Mouse (Mus musculus): ENCODE results near the gene Cyp2b13. TPM values are rescaled to one million over a fixed set of nuclear protein-coding genes. Genes with fewer than 3 reads are reported as not detected.
A peak's percentile ranks its signal among the peaks of the same experiment; 100 is the strongest.
"Not testable (repeated sequence)": the region's sequence is repeated elsewhere in the genome, so short reads cannot be mapped to it uniquely, and the experiment has no call there.

Cyp2b13 gene
- polyA plus RNA-seq, 1 experiment from 2014 or later = not detected

DNA sequence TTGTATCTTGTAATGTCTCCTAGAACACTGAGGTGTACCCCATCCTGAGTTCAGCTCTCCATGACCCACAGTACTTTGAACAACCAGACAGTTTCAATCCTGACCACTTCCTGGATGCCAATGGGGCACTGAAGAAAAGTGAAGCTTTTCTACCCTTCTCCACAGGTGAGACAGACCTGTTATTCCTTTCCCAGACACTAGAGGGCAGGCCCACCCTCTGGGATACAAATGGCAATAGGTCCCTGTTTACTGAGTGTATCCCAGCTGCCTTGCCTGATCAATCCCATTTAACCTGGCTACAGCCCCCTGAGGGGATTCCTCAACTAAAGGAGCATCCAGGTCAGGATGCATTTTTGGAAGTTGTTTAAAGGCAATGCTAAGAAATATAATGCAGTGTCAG is 27.3 kb downstream of the Cyp2b13 start:
- not testable (repeated sequence) for DNase-seq (ENCODE audit: low spot score); H3K36me3 ChIP-seq (ENCODE audit: control insufficient read depth, insufficient read depth, low read length); H3K4me3 ChIP-seq (ENCODE audit: low read depth, low read length); H3K4me1 ChIP-seq (replicated peaks; ENCODE audit: control insufficient read depth, insufficient read depth); H3K27me3 ChIP-seq (ENCODE audit: control insufficient read depth, insufficient read depth, low read length); H3K4me2 ChIP-seq (replicated peaks; ENCODE audit: low read depth); H3K9ac ChIP-seq (ENCODE audit: low read length); H3K27ac ChIP-seq (replicated peaks); H3K9me3 ChIP-seq (ENCODE audit: control insufficient read depth, low read length); ATAC-seq (ENCODE audit: low FRiP score, low TSS enrichment)
- peak; percentile 53 for TF ChIP-seq CTCF (IDR thresholded peaks at IDR 0.05; ENCODE audit: low read depth)

DNA sequence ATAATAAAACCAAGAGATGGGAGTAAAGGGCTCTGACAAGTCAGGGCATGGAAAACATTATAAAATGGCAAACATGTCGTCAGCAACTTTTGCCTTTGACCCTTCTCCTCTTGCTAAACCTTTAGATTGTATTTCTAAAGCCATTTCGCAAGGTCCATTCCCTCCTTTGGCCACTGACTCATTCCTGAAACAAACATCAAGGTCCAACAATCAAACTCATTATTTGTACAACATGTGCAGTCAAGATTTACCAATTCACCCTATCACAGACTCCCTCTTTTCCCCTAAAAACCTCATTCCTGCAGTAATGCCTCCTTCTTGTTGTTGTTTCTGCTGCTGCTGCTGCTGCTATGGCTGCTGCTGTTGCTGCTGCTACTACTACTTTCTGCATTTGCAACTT is 78.3 kb downstream of the Cyp2b13 start:
- not testable (repeated sequence) for H3K27me3 ChIP-seq (ENCODE audit: control insufficient read depth, insufficient read depth, low read length); H3K27ac ChIP-seq (replicated peaks); H3K36me3 ChIP-seq (ENCODE audit: control insufficient read depth, insufficient read depth, low read length); H3K9ac ChIP-seq (ENCODE audit: low read length); H3K9me3 ChIP-seq (ENCODE audit: control insufficient read depth, low read length); ATAC-seq (ENCODE audit: low FRiP score, low TSS enrichment); H3K4me3 ChIP-seq (ENCODE audit: low read depth, low read length); H3K4me2 ChIP-seq (replicated peaks; ENCODE audit: low read depth); DNase-seq (ENCODE audit: low spot score); H3K4me1 ChIP-seq (replicated peaks; ENCODE audit: control insufficient read depth, insufficient read depth)
- WGBS = no CpG with 5 or more reads among the region's 2 CpGs

DNA sequence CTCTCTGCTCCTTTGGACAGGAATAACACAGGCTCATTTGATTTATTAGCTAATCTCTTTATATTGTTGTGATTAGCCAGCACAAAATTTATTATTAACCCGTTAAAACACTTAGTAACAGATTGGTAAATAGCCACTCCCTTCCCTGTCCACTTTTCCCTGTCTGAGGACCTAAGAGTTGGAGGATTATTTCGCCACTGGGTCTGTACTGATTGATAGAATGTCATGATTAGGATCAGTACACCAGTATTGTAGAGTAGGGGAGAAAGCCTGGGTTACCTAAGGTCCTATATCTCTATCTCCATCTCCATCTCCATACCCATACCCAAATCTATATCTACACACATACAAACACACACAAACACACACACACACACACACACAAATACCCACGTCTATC is 82.4 kb downstream of the Cyp2b13 start:
- not testable (repeated sequence) for H3K27me3 ChIP-seq (ENCODE audit: control insufficient read depth, insufficient read depth, low read length); ATAC-seq (ENCODE audit: low FRiP score, low TSS enrichment); H3K9ac ChIP-seq (ENCODE audit: low read length); H3K4me2 ChIP-seq (replicated peaks; ENCODE audit: low read depth); H3K27ac ChIP-seq (replicated peaks); H3K4me3 ChIP-seq (ENCODE audit: low read depth, low read length); H3K9me3 ChIP-seq (ENCODE audit: control insufficient read depth, low read length); H3K36me3 ChIP-seq (ENCODE audit: control insufficient read depth, insufficient read depth, low read length); H3K4me1 ChIP-seq (replicated peaks; ENCODE audit: control insufficient read depth, insufficient read depth); DNase-seq (ENCODE audit: low spot score)
- WGBS = 45% methylated on average over 1 of the region's 3 CpGs

Other genes starting within 250 kb of the Cyp2b13 start
- gene Cyp2s1, start 244.6 kb upstream of the Cyp2b13 start, polyA plus RNA-seq (2015; fragmentation: Nextera tagmentation; extraction: Ambion mirVana) = 166 and 195 TPM in 2 replicates
- 7.4 and 10.7 TPM in 2 replicates for gene Cyp2b10, start 163.9 kb upstream of the Cyp2b13 start, polyA plus RNA-seq (2015; fragmentation: Nextera tagmentation; extraction: Ambion mirVana)
- gene Cyp2b9, start 111.9 kb downstream of the Cyp2b13 start, polyA plus RNA-seq (2015; fragmentation: Nextera tagmentation; extraction: Ambion mirVana) = not detected in 2 replicates
- 0.02 TPM in 1 of 2 replicates, not detected in the other for gene Vmn1r184, start 198.8 kb downstream of the Cyp2b13 start, polyA plus RNA-seq (2015; fragmentation: Nextera tagmentation; extraction: Ambion mirVana)
- not detected in 2 replicates for gene Cyp2a4, start 245.7 kb downstream of the Cyp2b13 start, polyA plus RNA-seq (2015; fragmentation: Nextera tagmentation; extraction: Ambion mirVana)

Measured in stomach, postnatal 0 days (tissue).